Mouse (Mus musculus): ENCODE data around the gene Msrb2.

Msrb2 gene

GRCm38 (mm10) chr2:19390411-19391143 is 19.3 kb downstream of the Msrb2 start:
- DNase-seq = no peak

DNA sequence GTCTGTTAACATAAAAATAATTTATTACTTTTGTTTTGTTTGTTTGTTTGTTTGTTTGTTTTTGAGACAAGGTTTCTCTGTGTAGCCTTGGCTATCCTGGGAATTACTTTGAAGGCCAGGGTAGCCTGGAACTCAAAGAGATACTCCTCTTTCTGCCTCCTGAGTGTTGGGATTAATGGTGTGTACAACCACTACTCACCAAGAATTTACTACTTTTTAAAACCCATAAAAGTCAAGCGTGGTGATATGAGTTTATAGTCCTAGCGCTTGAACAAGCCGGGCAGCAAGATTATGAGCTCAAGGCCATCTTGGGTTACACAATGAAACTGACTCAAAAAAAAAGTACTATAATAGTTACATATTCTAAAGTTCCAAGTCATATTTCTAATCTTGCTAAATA is 20.4 kb downstream of the Msrb2 start:
- DNase-seq = no peak

DNA sequence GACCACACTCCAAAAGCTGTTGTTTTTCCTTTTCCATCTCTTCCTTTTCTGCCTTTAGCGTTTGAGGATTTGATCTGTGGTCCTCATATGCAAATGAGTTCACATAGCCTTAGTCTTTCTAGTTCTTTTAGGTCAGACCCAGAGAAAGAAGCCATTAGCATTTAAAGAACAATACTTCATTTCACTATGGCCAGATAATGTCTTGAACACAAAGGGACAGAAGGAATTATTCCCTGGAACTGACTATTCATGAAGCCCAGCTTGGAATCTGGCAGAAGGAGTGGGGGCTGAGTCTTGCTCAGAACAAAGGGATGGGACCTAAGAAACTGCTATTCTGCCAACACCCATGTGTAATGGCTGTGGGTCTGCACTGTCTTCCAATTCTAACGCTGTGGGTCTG is 21.6 kb downstream of the Msrb2 start:
- no peak for DNase-seq

- DNase-seq = no peak
Observed at GRCm38 (mm10) chr2:19405409-19405808, 34.2 kb downstream of the Msrb2 start.

DNA sequence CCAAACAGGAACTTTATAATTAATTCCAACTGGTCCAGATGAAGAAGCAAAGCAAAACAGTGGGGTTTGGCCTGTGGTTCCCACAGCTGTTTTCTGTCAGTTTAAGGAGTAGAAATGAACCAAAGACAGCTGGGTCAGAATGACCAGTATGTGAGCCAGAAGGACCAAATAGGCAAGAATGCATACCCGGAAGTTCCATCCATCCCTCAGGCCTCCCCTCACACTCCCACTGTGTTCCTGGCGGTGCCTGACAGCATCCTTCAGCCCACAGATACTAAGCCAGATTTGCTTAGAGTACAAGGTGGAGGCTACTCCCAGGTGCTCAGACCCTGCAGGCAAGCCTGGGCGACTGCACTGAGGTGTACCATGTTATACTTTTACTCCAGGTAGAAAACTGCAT is 35.3 kb downstream of the Msrb2 start:
- no peak for DNase-seq

DNA sequence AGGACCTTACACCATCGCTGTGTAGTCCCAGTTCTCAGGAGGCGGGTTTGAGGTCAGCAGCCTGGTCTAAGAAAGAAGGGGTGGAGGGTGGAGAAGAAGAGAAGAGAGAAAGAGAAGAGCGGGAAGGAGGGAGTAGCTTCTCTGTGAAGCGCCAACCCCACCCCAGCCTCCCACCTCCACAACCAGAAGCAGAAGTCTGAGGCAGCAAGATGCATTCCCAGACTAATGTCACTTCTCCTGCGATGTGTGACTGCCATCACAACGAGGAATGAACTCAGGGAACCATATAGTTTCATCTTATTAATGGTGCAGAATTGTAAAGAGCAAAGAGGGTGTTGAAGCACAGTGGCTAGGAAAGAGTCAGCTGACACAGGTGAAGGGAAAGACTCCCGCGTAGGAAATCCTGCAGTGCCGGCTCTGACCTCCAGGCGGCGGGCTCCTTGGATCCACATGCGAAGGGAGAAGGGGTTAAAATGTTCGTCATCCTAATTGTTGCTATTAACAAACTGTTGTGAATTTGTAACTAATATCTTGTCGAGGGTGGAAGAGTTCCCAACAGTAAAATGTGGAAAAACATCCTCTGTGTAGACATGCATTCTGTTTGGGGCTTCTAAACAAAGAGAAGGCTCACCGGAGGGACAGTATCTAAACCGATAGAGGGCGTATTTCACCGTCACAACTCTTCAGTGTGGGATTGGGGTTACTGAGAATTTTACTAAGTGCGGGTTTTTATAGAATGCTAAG is 43.2 kb downstream of the Msrb2 start:
- peak; percentile 66 for DNase-seq

- DNase-seq = peak; percentile 47
Observed at GRCm38 (mm10) chr2:19415063-19415521, 43.9 kb downstream of the Msrb2 start.

GRCm38 (mm10) chr2:19416066-19416465 is 44.8 kb downstream of the Msrb2 start:
- no peak for DNase-seq

- DNase-seq = no peak
Observed at GRCm38 (mm10) chr2:19419686-19420345, 48.6 kb downstream of the Msrb2 start.

DNA sequence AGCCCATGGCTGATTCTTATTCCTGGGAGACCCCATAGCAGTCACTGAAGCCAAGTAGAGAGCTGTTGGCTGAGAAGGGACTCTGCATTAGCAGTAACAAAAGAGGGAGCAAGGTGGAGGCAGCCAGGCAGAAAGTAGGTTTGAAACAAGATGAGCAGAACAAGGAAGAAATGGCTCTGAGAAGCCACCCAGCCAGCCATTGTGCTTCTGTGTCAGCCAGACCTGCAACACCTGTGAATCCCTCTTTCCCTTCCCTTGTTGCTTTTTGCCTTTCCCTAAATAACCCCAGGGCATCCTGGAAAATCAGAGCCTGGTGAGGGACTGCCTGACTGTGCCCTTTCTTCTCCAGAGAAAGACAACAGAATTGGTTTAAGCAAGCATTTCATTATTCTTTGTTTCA is 51.0 kb downstream of the Msrb2 start:
- DNase-seq = no peak

DNA sequence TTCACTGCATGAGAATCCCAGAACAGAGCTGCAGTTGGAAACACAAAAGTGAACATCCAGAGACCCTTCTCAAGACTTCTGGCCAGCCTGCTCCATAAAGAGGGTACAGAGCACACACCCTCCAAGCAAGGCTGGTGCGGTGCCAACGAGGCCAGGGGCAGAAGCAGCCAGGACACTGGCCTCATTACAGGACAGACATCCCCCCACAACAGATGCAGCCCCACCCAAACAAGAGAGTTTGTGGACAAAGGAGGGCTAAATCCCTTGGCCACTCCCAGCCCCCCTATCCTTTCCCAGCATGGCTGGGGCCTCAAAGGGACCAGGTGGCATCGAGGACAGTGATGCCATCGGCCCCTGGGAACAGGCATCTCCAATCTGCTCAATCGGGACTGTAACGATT is 51.8 kb downstream of the Msrb2 start:
- DNase-seq = no peak

- no peak for DNase-seq
Observed at GRCm38 (mm10) chr2:19429031-19429430, 57.8 kb downstream of the Msrb2 start.

DNA sequence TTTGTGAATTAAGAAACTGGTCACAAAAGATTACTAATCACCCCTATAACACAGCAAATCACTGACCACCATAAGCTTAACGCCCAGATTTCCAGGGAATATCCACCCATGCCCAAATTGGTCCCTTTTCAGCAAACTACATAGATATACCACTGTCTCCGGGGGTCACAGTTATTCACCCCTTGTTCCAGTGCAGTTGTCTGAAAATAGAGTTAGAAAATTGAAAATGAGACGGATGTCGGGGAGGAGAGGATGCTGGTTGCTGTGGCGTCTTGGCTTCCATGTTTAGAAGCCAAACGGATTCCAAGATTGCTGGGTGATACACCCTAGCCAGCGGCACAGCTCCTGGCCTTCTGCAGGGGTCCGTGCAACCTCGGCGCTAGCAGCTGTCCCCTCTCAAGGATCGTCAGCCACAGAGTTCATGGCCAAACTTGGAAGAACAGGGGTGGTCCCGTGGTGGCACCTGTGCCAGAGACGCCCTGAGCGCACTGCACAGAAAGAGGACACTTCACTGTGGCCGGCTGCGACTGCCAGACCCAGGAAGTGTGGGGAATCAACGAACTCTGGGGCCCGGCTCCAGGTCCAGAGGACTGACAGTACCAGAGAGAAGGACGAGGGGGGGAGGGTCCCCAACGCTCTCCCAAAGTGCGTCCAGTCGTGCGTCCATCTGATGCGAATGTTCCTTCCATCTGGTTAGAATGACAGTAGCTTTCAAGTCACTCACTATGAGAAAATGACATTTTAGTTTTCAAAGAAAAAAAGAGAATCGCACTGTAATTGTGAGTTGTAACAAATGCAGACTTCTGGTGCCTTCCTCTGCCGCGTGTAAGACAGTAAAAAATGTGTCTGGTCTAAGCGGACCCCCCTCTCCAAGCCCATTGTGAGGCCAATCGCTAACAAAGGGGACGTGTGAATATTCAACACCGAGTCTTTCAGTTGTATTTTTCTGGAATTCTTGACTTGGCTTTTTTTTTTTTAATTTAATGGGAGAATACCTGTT is 58.8 kb downstream of the Msrb2 start:
- DNase-seq = no peak

- DNase-seq = no peak
Observed at GRCm38 (mm10) chr2:19430746-19431145, 59.5 kb downstream of the Msrb2 start.

GRCm38 (mm10) chr2:19431186-19431585 is 59.9 kb downstream of the Msrb2 start:
- no peak for DNase-seq

DNA sequence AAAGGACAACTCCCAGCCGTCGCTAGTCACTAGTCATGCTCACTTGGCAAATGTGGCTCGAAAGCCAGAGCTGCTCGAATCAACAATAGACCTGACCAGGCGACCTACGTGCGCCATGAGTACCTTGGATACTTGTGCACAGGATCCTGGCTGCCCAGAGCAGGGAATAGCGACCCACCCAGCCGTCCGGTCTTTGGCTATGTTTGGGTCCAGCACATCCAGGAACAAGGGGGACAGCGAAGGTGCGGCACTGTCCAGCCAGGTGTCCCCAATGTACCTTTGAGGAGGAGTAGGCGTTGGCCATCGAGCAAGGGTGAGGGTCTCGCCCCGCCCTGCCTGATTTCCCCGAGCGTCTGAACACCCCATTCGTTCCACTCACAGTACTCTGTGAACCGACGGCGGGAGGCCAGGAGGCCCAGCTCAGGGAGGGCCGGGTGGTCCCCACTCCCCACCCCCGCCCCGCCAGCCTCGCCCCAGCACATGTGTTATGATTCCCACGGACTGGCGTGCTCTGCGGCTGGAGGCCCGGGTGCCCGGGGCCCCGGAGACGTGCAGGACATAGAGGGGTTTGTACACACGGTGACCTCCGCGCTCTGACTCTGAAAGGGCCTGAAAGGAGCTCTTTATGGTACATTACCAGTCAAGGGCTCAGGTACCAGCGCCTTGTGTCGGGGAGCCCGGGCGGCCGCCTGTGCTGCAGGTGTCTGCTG is 60.5 kb downstream of the Msrb2 start:
- DNase-seq = no peak

- no peak for DNase-seq
Observed at GRCm38 (mm10) chr2:19444346-19444745, 73.1 kb downstream of the Msrb2 start.

All from right cerebral cortex, adult 18-20 months (tissue).